Mouse (Mus musculus): Measurements from ENCODE around the gene Osbpl2.
A peak's percentile ranks its signal among the peaks of the same experiment; 100 is the strongest.

Gene Osbpl2

DNA sequence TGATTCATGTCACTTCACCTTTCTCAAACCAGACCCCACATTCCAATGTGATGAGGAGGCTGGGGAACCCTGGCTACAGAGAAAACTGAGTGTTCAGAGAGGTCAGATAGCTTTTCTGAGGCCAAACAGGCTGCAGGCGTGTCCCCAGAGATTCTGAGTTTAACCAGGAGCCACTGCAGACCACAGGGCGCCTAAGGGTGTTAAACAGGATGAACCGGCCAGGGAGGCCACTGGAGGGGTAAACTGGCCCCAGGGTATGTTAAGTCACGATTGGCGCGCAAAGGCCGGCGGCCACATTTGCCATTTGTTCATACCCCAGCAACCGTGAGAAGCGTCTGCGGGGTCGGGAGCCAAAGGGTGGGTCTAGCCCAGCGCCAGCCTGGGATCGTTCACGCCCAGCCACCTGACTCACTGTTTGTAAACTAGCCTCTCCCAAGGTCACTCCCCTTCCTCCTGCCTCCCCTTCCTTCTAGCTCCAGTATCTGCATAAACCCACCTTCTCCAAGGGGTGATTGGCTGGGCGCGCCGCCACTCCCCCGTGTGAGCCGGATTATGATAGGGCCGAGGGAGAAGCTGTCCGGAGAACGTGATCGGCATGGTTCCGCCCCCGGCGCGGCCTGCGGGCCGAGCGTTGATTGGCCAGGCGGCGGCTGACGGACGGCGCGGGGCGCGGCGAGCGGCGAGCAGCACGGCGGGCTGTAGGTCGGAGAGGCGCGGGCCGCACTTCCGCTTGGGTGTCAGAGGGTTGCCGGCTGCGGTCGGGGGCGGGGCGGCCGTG lies at the start of gene Osbpl2:
TSS of gene Osbpl2 (plus strand) at position 646 of the 778 bp plus-strand sequence.
- DNase-seq, result peak; percentile 98

GRCm38 (mm10) chr2:180069770-180070480 lies 49.2 kb upstream of the Osbpl2 start:
- no peak for DNase-seq

GRCm38 (mm10) chr2:180070481-180071453 lies 48.3 kb upstream of the Osbpl2 start, which contains the start of gene Mtg2:
Gene Mtg2, plus strand, starts transcription at chr2:180070588.
- DNase-seq, result peak; percentile 94

DNA sequence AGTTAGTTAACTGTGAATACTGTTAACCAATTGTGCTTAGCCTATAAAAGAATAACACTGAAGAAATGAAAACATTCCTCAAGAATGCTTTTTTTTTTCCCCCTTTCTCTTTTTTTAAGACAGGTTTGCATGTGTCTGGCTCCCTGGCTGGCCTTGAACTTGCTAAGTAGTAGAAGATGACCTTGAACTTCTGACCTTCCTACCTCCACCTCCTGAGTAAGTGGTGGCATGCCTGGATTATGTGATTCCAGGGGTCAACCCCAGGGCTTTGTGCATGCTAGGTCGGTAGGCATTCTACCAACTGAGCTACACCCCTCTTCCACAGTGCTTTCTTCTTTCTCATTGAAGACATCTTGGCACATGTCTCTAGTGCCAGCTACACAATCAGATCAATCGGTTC lies 47.4 kb upstream of the Osbpl2 start:
- no peak for DNase-seq

- no peak for DNase-seq
Measured at GRCm38 (mm10) chr2:180072886-180073285, 46.2 kb upstream of the Osbpl2 start.

GRCm38 (mm10) chr2:180077622-180078021 lies 41.5 kb upstream of the Osbpl2 start:
- no peak for DNase-seq

- DNase-seq, result no peak
Measured at GRCm38 (mm10) chr2:180080680-180081079, 38.4 kb upstream of the Osbpl2 start.

DNA sequence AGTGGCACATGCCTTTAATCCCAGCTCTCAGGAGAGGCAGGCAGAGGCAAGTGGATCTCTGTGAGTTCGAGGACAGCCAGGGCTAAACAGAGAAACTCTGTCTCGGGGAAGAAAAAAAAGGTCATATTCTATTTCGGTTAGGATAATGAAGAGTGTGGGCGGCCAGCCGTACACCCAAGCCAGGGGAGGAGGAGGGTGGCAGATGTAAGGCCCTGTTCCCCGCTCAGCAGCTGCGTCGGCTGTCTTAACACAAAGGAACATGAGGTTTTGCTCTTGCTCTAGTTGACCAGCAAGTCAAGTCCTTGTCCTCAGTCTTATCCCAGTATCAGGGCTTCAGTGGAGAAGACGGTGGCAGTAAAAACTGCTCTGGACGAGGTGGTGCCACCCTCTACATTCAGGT lies 36.0 kb upstream of the Osbpl2 start:
- no peak for DNase-seq

GRCm38 (mm10) chr2:180084565-180084964 lies 34.5 kb upstream of the Osbpl2 start:
- DNase-seq, result no peak

- no peak for DNase-seq
Measured at GRCm38 (mm10) chr2:180085926-180086636, 33.0 kb upstream of the Osbpl2 start.

DNA sequence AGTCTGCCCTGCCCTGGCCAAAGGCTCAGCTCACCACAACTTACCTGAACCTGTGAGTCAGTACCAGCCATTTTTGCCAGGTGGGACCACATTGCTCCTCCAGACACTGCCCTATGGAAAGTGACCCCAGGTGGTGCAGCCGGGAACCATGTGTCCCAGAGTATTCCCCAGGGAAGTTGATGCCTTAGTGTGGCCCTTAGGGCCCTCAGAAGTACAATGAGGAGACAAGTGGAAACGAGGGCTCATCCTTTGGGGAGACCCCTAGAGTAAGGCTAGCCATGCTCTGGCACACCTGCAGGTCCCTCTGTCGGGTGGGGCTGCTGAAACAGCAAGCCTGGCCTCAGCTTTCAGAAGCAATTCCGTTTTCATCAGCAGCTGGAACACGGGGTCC lies 32.5 kb upstream of the Osbpl2 start:
- no peak for DNase-seq

- DNase-seq, result no peak
Measured at GRCm38 (mm10) chr2:180087472-180087871, 31.6 kb upstream of the Osbpl2 start.

DNA sequence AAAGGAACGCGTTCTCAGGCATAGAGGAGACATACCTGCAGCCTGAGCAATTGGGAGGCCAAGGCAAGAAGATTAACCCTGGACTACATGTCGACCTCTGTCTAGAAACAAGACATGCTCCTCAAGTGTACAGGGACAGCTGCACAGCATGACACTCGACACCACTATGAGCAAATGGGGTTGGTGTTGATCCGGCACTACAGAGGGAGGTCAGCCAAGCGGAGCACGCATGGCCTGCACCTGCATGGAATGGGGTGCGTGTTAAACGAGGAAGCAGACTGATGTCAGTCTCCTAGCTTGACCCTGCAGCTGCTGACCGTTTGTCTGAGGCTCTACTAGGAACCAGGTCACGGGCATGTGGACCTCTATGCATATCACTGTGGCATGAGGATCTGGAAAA lies 28.8 kb upstream of the Osbpl2 start:
- no peak for DNase-seq

DNA sequence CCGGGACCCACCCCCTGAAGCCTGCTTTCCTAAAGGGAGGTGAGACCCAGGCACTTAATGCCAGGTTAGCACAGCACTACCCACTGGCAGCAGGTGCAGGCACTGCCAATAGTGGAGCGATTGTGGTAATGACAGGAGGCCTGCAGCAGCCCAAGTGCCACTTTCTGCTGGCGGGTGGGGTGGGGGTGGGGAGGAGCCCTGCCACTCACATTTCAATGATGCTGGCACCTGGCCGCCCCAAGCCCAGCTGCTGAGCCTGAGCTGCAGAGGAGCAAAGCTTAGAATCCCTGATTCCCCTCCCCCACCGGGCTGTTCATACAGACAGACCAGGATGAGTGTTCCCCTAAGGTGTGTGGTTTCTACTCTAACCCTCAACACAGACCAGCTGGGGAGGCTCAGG lies 23.4 kb upstream of the Osbpl2 start:
- DNase-seq, result no peak

DNA sequence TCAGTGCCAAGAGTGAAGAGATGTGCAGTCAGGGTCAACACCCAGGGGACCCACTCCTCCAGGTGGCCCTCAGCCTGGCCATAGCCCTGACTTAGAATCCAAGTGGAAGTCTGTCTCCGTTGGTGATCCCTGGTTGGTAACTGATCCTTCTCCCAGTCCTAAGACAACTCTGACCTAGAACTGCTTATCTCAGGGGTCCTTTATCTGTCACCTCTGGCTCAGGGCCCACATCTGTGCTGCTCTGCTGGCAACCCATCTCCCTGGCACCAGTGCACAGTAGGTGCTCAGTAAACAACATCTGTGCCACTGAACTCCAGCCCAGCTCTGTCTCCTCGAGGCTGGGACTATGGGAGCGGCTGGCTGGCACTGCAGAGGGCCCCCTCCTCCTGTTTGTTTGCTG lies 21.5 kb upstream of the Osbpl2 start:
- DNase-seq, result no peak

- no peak for DNase-seq
Measured at GRCm38 (mm10) chr2:180098167-180098566, 20.9 kb upstream of the Osbpl2 start.

GRCm38 (mm10) chr2:180099529-180099928 lies 19.6 kb upstream of the Osbpl2 start:
- DNase-seq, result peak; percentile 31

- peak; percentile 53 for DNase-seq
Measured at GRCm38 (mm10) chr2:180103151-180103977, 15.7 kb upstream of the Osbpl2 start.

GRCm38 (mm10) chr2:180103978-180104658 lies 15.0 kb upstream of the Osbpl2 start, which contains the start of gene Hrh3:
Gene Hrh3, minus strand, starts transcription at chr2:180104488.
- peak; percentile 86 for DNase-seq

GRCm38 (mm10) chr2:180104659-180105377 lies 14.3 kb upstream of the Osbpl2 start:
- DNase-seq, result no peak

Data from embryo, embryonic 11 days (tissue).